In the genomic region with DNA sequence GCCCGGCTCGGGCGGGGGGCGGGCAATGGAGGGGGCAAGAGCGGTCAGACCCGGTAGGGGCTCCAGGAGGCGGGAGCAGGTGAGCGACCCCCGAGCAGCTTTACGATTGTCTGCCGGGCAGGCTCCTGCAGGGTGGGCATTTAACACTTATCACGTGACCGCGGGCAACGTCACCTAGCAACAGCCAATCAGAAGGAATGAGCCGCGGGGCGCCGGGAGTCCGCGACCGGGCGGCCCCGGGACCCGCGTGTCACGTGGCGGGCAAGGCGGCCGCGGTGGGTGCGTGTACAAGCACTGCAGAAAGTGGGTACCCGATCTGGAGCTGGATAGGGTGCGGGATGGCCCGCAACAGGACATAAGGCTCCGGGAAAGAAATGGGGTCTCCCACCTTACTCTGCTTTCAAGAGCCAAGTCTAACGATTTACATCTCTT, we compare ENCODE assay signal across 8 mouse cellular contexts. TPM values are rescaled to one million over a fixed set of nuclear protein-coding genes. Genes with fewer than 3 reads are reported as not detected.
DNase-seq lines count a peak whose midpoint lies in the region; ATAC-seq lines count a peak whose summit lies in the region.

TSS of gene Dlx2 (minus strand) at position 115 of the 432 bp plus-strand sequence.

- 0% methylated on average over 36 of the region's 37 CpGs for WGBS in hindbrain, embryonic 16.5 days
- WGBS in midbrain, embryonic 14.5 days: under 1% methylated on average over 36 of the region's 37 CpGs

- H3K9me3 ChIP-seq in hindbrain, embryonic 16.5 days (ENCODE audit: control insufficient read depth, low read length): no peaks in the 10 kb centered on the region
- H3K9me3 ChIP-seq in midbrain, embryonic 14.5 days (ENCODE audit: control insufficient read depth, low read length): no peaks in the 10 kb centered on the region

- H3K4me2 ChIP-seq in hindbrain, embryonic 16.5 days (ENCODE audit: low read length): peak within 1 kb of the TSS; percentile 90
- peak within 1 kb of the TSS; percentile 64 for H3K4me2 ChIP-seq in midbrain, embryonic 14.5 days (ENCODE audit: low read length)

- H3K36me3 ChIP-seq in hindbrain, embryonic 16.5 days (ENCODE audit: control insufficient read depth, insufficient read depth, low read length): no peaks in the 10 kb centered on the region
- H3K36me3 ChIP-seq in midbrain, embryonic 14.5 days (ENCODE audit: control insufficient read depth, insufficient read depth, low read length): no peaks in the 10 kb centered on the region

- ATAC-seq in CD4-positive, CD25-positive, alpha-beta regulatory T cell, adult 4 months: no peak
- ATAC-seq in hindbrain, embryonic 16.5 days: peak; percentile 61
- ATAC-seq in midbrain, embryonic 14.5 days (ENCODE audit: low FRiP score, low TSS enrichment): peak; percentile 78

- H3K4me3 ChIP-seq in hindbrain, embryonic 16.5 days (ENCODE audit: low read length): peak within 1 kb of the TSS; percentile 47
- peak within 1 kb of the TSS; percentile 34 for H3K4me3 ChIP-seq in midbrain, embryonic 14.5 days (replicated peaks; ENCODE audit: low read depth, low read length)

- H3K27me3 ChIP-seq in hindbrain, embryonic 16.5 days (replicated peaks; ENCODE audit: control insufficient read depth, insufficient read depth, low read length): peaks cover 58% of the 10 kb centered on the region
- H3K27me3 ChIP-seq in midbrain, embryonic 14.5 days (ENCODE audit: control insufficient read depth, insufficient read depth, low read length): peaks cover 92% of the 10 kb centered on the region

- no peak within 1 kb of the TSS for H3K27ac ChIP-seq in hindbrain, embryonic 16.5 days (ENCODE audit: low read depth, low read length)
- H3K27ac ChIP-seq in midbrain, embryonic 14.5 days (replicated peaks; ENCODE audit: low read depth, low read length): peak within 1 kb of the TSS; percentile 32

- H3K9ac ChIP-seq in hindbrain, embryonic 16.5 days (ENCODE audit: low read depth, low read length): peak within 1 kb of the TSS; percentile 45
- peak within 1 kb of the TSS; percentile 6; the same call in 1 of the 2 replicates for H3K9ac ChIP-seq in midbrain, embryonic 14.5 days (replicated peaks; ENCODE audit: low read length)

- peaks cover 16% of the 10 kb centered on the region for H3K4me1 ChIP-seq in hindbrain, embryonic 16.5 days (ENCODE audit: control insufficient read depth, insufficient read depth, low read depth, low read length)
- H3K4me1 ChIP-seq in midbrain, embryonic 14.5 days (ENCODE audit: control insufficient read depth, insufficient read depth, low read length): peaks cover 13% of the 10 kb centered on the region

- peak; percentile 41 for DNase-seq in CD4-positive, CD25-positive, alpha-beta regulatory T cell, adult 2 months (ENCODE audit: low read depth, low spot score)
- peak; percentile 22 to 36 for DNase-seq in right cerebral cortex, adult 2 months (ENCODE audit: low spot score in 2 of 2)
- no peak for DNase-seq in right cerebral cortex, postnatal 36 days (ENCODE audit: low spot score in 2 of 2)
- peak; percentile 83 for DNase-seq in midbrain, embryonic 14.5 days
- peak; percentile 54 to 65 for DNase-seq in thymus, postnatal 36 days
- no peak for DNase-seq in ovary, postnatal 36 days (ENCODE audit: low spot score)

RNA-seq across cellular contexts. Expression of gene Dlx2, which starts in this region (rescaled TPM):
- not detected for polyA plus RNA-seq in CD4-positive, CD25-positive, alpha-beta regulatory T cell, adult 4 months (2017; shearing (Covaris generic))
- polyA plus RNA-seq in hindbrain, embryonic 16.5 days (2015; fragmentation: Nextera tagmentation; extraction: Ambion mirVana): 0.20 and 2.0 TPM in 2 replicates
- polyA plus RNA-seq in midbrain, embryonic 14.5 days (2014; fragmentation: Nextera tagmentation; extraction: Ambion mirVana): 0.41 and 0.67 TPM in 2 replicates

Comparison
In these comparisons a context has a peak if more than half of its experiments do, and no peak if none do; other contexts are left out.
1. DNase-seq: peak in CD4-positive, CD25-positive, alpha-beta regulatory T cell, adult 2 months (single experiment), right cerebral cortex, adult 2 months (2 of 2) and thymus, postnatal 36 days (2 of 2); none in right cerebral cortex, postnatal 36 days (0 of 2) and ovary, postnatal 36 days (single experiment).
2. Peak in DNase-seq, ATAC-seq, H3K4me3 ChIP-seq, H3K27ac ChIP-seq, H3K9ac ChIP-seq and H3K4me2 ChIP-seq in midbrain, embryonic 14.5 days; RNA of the gene not detected or under 1 TPM.